Mouse (Mus musculus) stomach, embryonic 15.5 days (tissue): ENCODE results near the gene Cd209c. TPM values are rescaled to one million over a fixed set of nuclear protein-coding genes. Genes with fewer than 3 reads are reported as not detected.

Source experiments
- ATAC-seq: fragments of 200-750 bp; cut with Nextera tagmentation; 2 replicates; pipeline ENCODE4 v1.8.0; 2017; ENCODE audit warnings: low read depth, moderate number of reproducible peaks, moderate TSS enrichment; ENCODE audit not compliant: insufficient read depth, low FRiP score
- H3K27ac ChIP-seq: fragments of 300-500 bp; sonication (generic); 2 replicates; pipeline ENCODE4 v1.5.1; 2015; ENCODE audit warnings: mild to moderate bottlenecking, inconsistent platforms
- H3K27me3 ChIP-seq: fragments of 300-500 bp; sonication (generic); replicated peaks from 2 replicates; pipeline ENCODE4 v1.6.1; 2015; ENCODE audit warnings: inconsistent platforms
- H3K36me3 ChIP-seq: fragments of 300-500 bp; sonication (generic); 2 replicates; pipeline ENCODE4 v1.6.1; 2015; ENCODE audit warnings: inconsistent platforms
- H3K4me1 ChIP-seq: fragments of 300-500 bp; sonication (generic); 2 replicates; pipeline ENCODE4 v1.6.1; 2015; ENCODE audit warnings: inconsistent platforms
- H3K4me2 ChIP-seq: fragments of 300-500 bp; sonication (generic); 2 replicates; pipeline ENCODE4 v1.6.1; 2015; ENCODE audit warnings: mild to moderate bottlenecking, inconsistent platforms
- H3K4me3 ChIP-seq: fragments of 300-500 bp; sonication (generic); replicated peaks from 2 replicates; pipeline ENCODE4 v1.5.1; 2015; ENCODE audit warnings: inconsistent platforms
- H3K9ac ChIP-seq: fragments of 300-500 bp; sonication (generic); 2 replicates; pipeline ENCODE4 v1.6.1; 2015; ENCODE audit warnings: inconsistent platforms
- H3K9me3 ChIP-seq: fragments of 300-500 bp; sonication (generic); 2 replicates; pipeline ENCODE4 v1.6.1; 2016; ENCODE audit warnings: inconsistent platforms
- WGBS: fragments of 180-500 bp; shearing (Covaris S2); methylation state at CpG from one replicate; pipeline ENCODE4 v1.1.7; 2015; 5-methylcytosine and 5-hydroxymethylcytosine counted together
- polyA plus RNA-seq: library from polyadenylated mRNA; unstranded; fragments of >200 nt; fragmentation: Nextera tagmentation; extraction: Ambion mirVana; gene quantifications from 2 replicates; pipeline ENCODE4 v1.2.1, GENCODE M21; 2015

The Cd209c gene
- polyA plus RNA-seq, result 0.30 and 0.45 TPM in 2 replicates

- no peak for ATAC-seq
- Histone ChIP-seq H3K4me2 (no peak within 1 kb of the TSS), H3K9ac (no peak within 1 kb of the TSS), H3K36me3 (no peaks in the 10 kb centered on the region), H3K9me3 (no peaks in the 10 kb centered on the region), H3K27me3 (no peaks in the 10 kb centered on the region), H3K4me3 (no peak within 1 kb of the TSS), H3K27ac (no peak within 1 kb of the TSS), H3K4me1 (no peaks in the 10 kb centered on the region)
- WGBS, result 64% methylated on average over 1 of the region's 1 CpGs
These were observed at the start of gene Cd209c for GRCm38 (mm10) chr8:3954646-3955045. TSS of gene Cd209c (minus strand) at chr8:3954746.

- WGBS, result 31% methylated on average over 42 of the region's 42 CpGs
- Histone ChIP-seq H3K27ac (no peak overlapping the region), H3K36me3 (no peaks in the 10 kb centered on the region), H3K4me1 (no peaks in the 10 kb centered on the region), H3K27me3 (no peaks in the 10 kb centered on the region), H3K9ac (no peak overlapping the region), H3K4me3 (no peak overlapping the region), H3K4me2 (peak overlapping the region; percentile 43), H3K9me3 (no peaks in the 10 kb centered on the region)
- no peak for ATAC-seq
These were observed 39.7 kb upstream of the Cd209c start for GRCm38 (mm10) chr8:3994219-3994618.

- no peak overlapping the region for H3K4me2 ChIP-seq
- H3K36me3 ChIP-seq, result no peaks in the 10 kb centered on the region
- H3K9me3 ChIP-seq, result no peaks in the 10 kb centered on the region
- WGBS, result 86% methylated on average over 1 of the region's 1 CpGs
- H3K27me3 ChIP-seq, result no peaks in the 10 kb centered on the region
- H3K27ac ChIP-seq, result no peak overlapping the region
- H3K4me3 ChIP-seq, result no peak overlapping the region
- ATAC-seq, result no peak; the same call in 1 of the 2 replicates
- no peaks in the 10 kb centered on the region for H3K4me1 ChIP-seq
- H3K9ac ChIP-seq, result no peak overlapping the region
These were observed 1.5 kb upstream of the Cd209c start for GRCm38 (mm10) chr8:3956037-3956436.

- Histone ChIP-seq H3K4me1 (no peaks in the 10 kb centered on the region), H3K36me3 (no peaks in the 10 kb centered on the region), H3K9me3 (no peaks in the 10 kb centered on the region), H3K4me3 (no peak overlapping the region), H3K9ac (no peak overlapping the region), H3K27ac (no peak overlapping the region), H3K27me3 (no peaks in the 10 kb centered on the region), H3K4me2 (no peak overlapping the region)
- 84% methylated on average over 3 of the region's 3 CpGs for WGBS
- no peak for ATAC-seq
These were observed 14.5 kb downstream of the Cd209c start for GRCm38 (mm10) chr8:3940023-3940422.

GRCm38 (mm10) chr8:3926744-3927143, 27.8 kb downstream of the Cd209c start, which contains the start of gene Cd209b:
TSS of gene Cd209b (minus strand) at chr8:3926844.
- no peak for ATAC-seq
- WGBS, result 89% methylated on average over 3 of the region's 3 CpGs
- no peak within 1 kb of the TSS for H3K4me3 ChIP-seq
- no peak within 1 kb of the TSS for H3K9ac ChIP-seq
- H3K4me2 ChIP-seq, result no peak within 1 kb of the TSS
- H3K27me3 ChIP-seq, result no peaks in the 10 kb centered on the region
- H3K4me1 ChIP-seq, result no peaks in the 10 kb centered on the region
- no peaks in the 10 kb centered on the region for H3K9me3 ChIP-seq
- H3K27ac ChIP-seq, result no peak within 1 kb of the TSS
- no peaks in the 10 kb centered on the region for H3K36me3 ChIP-seq

Other genes with a start within 250 kb of the Cd209c start
- 0.35 TPM in 1 of 2 replicates, not detected in the other for gene Clec4g, start 234.1 kb downstream of the Cd209c start, polyA plus RNA-seq
- 0.21 and 0.35 TPM in 2 replicates for gene Cd209a, start 205.8 kb downstream of the Cd209c start, polyA plus RNA-seq
- 0.06 TPM in 1 of 2 replicates, not detected in the other for gene Cd209e, start 100.4 kb downstream of the Cd209c start, polyA plus RNA-seq
- gene Cd209d, start 76.2 kb downstream of the Cd209c start, polyA plus RNA-seq, result not detected in 2 replicates
- gene Cd209b, start 27.9 kb downstream of the Cd209c start, polyA plus RNA-seq, result 0.17 TPM in 1 of 2 replicates, not detected in the other
- gene Cd209f, start 151.1 kb upstream of the Cd209c start, polyA plus RNA-seq, result 0.12 and 0.17 TPM in 2 replicates
- gene Cd209g, start 179.4 kb upstream of the Cd209c start, polyA plus RNA-seq, result not detected in 2 replicates
- gene Evi5l, start 211.8 kb upstream of the Cd209c start, polyA plus RNA-seq, result 21.5 and 22.5 TPM in 2 replicates